Mouse (Mus musculus) megakaryocyte, embryonic 14.5 days (primary cell): ENCODE data around the gene Celf2.

ENCODE experiments used
- FLI1 ChIP-seq: IDR thresholded peaks from 2 replicates; pipeline ENCODE4 v1.6.1; 2012; ENCODE audit warnings: low read length, inconsistent platforms, mixed read lengths
- GATA1 ChIP-seq: IDR thresholded peaks from 3 replicates; pipeline ENCODE4 v1.6.1; 2012; ENCODE audit warnings: mixed read lengths, low read length, inconsistent platforms, borderline replicate concordance

GRCm38 (mm10) chr2:6950702-6951101 lies 558.7 kb downstream of the Celf2 start:
- TF ChIP-seq FLI1, result no peak
- no peak for TF ChIP-seq GATA1
